Mouse (Mus musculus) brown adipose tissue, adult 24 weeks (tissue): ENCODE results near the gene Palm3. TPM values are rescaled to one million over a fixed set of nuclear protein-coding genes. Genes with fewer than 3 reads are reported as not detected.
"Not testable (repeated sequence)": the region's sequence is repeated elsewhere in the genome, so short reads cannot be mapped to it uniquely, and the experiment has no call there.

Source experiments
- H3K27ac ChIP-seq: fragments of 200-500 bp; replicated peaks from 2 replicates; pipeline ENCODE4 v1.5.1; 2012; ENCODE audit warnings: low read depth, mild to moderate bottlenecking, low read length
- H3K4me1 ChIP-seq: fragments of 200-500 bp; 2 replicates; pipeline ENCODE4 v1.6.1; 2012; ENCODE audit warnings: low read length, mixed read lengths; ENCODE audit not compliant: control insufficient read depth, insufficient read depth, insufficient read length
- H3K4me3 ChIP-seq: fragments of 200-500 bp; 2 replicates; pipeline ENCODE4 v1.5.1; 2012; ENCODE audit warnings: low read depth, mild to moderate bottlenecking, low read length, moderate library complexity; ENCODE audit not compliant: insufficient read depth
- polyA plus RNA-seq: library from polyadenylated mRNA; stranded (reverse); fragments of >200 nt; gene quantifications from 2 replicates; pipeline ENCODE4 v1.2.4, GENCODE M21; 2012; ENCODE audit not compliant: missing spikeins, insufficient read depth, insufficient read length

The Palm3 gene
- polyA plus RNA-seq, 1 experiment: not detected

DNA sequence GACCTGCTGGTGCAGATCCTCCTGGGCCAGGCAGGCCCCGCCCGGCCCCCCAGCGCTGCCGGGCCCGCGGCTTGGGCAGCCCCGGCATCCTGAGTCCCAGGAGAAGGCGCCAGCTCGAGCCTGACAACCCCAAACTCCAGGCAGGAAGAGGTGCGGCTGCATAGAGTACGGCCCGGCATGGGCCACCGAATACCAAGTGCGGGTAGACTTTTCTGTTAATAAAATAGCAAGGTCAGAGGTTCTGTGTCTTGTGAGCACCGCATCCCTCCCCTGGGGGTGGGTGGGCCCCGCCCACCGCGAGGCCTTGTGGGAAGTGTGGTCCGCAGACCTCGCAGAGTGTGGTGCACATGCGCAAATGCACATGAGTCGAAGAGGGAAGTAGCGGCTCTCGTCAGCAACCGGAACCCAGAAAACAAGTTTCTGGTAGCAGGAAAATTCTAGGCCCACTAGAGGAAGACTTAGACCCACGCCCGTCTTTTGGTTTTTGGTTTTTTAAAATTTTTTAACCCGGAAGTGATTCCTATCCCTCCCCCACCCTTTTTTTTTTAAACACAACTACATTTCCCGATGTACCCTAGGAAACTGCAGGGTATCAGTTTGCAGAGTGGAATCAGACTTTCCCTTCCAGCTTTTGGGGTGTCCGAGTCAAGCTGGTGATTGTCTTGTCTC is 16.6 kb upstream of the Palm3 start:
- H3K27ac ChIP-seq: peak overlapping the region; percentile 83
- H3K4me1 ChIP-seq: no peaks in the 10 kb centered on the region; the same call in 1 of the 2 replicates
- H3K4me3 ChIP-seq: peak overlapping the region; percentile 75

DNA sequence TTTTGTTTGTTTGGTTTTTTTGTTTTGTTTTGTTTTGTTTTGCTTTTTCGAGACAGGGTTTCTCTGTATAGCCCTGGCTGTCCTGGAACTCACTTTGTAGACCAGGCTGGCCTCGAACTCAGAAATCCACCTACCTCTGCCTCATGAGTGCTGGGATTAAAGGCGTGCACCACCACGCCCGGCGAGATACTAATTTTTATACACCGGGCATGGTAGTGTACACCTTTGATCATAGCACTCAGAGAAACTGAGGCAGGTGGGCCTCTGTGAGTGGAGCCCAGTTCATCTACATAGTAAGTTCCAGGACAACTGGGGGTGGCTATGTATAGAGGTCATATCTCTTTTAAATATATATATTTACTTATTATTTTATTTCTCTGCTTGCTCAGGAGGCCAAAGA is 15.8 kb upstream of the Palm3 start:
- not testable (repeated sequence) for H3K4me3 ChIP-seq, H3K4me1 ChIP-seq, H3K27ac ChIP-seq

DNA sequence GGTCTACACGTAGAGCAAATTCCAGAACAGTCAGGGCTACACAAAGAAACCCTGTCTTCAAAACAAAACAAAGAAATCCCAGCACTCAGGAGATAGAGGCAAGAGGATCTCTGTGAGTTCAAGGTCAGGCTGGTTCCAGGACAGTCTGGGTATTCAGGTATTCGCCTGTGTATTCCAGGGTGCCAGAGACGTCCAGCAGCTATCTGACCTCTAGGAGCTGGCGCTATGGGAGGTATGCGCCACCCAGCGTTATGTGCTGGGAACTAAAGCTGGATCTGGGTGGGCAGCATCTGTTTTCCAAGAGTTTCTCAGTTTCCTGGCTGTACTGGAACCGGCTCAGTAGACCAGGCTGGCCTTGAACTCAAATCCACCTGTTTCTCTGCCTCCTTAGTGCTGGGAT is 12.9 kb upstream of the Palm3 start:
- Histone ChIP-seq H3K4me1 (peaks cover 13% of the 10 kb centered on the region), H3K27ac (no peak overlapping the region), H3K4me3 (no peak overlapping the region)

DNA sequence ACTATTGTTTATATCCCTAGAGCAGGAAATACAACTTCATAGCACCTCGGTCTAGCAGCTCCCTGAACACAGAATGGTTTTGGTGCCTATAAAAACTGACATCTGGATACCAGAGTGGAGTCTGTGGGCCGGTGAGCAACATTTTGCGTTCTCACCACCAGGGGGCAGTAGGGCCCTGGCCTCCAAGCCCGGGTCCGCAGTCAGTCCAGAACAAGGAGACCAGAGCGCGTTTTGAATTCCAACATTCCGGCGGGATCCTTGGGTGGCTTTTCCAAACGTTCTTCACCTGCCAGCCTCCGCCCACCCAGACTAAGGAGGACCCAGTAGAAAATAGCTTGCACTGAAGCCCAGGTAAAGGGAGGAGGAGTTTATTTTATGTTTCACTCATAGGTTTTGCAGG is 11.4 kb upstream of the Palm3 start:
- peaks cover 13% of the 10 kb centered on the region for H3K4me1 ChIP-seq
- H3K27ac ChIP-seq: no peak overlapping the region
- no peak overlapping the region for H3K4me3 ChIP-seq

DNA sequence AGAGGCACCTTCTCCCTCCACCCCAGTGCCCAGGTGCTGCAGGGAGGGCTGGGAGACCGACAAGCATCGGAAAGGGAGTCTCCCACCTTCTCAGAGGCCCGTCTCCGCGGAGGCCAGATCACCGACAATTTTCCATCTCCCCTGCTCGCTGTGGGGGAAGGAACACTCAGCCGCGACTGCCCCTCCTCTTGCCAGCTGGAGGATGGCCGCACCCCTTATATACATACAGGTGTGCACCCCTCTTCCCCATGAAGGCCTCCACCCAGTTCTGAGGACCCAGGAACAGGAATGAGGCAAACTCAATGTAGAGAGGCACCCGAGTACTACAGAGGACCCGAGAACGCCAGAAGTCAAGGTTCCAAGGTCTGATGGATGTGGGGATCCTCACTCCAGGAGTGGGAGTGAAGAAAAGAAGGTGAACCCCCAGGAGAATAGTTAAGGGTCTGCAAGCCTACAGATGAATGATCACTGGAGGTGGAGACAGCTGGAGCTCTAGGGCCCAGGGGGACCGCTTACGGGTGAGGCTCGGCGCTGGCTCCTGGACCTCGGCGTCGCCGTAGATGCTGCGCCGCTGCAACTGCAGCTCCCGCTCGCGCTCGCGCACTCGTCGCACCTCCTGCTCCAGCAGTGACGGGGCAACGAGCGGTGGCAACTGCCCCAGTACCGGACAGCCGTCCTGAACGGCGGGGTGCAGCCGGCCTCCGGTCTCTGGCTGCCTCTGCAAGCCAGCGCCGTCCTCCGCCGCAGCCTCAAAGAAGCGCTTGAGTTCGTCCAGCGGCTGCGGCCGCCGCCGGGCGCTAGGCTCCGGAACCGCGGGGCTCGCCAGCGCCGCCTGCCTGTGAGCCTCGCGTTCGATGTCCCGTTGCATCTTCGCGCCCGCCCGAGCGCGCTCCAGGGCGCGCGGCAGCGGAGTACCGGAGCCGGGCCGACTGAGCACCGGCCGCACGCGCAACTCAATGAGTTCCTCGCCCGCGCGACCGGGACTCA is 10.4 kb upstream of the Palm3 start:
- Histone ChIP-seq H3K4me3 (peak overlapping the region; percentile 61), H3K4me1 (peaks cover 13% of the 10 kb centered on the region), H3K27ac (no peak overlapping the region)

DNA sequence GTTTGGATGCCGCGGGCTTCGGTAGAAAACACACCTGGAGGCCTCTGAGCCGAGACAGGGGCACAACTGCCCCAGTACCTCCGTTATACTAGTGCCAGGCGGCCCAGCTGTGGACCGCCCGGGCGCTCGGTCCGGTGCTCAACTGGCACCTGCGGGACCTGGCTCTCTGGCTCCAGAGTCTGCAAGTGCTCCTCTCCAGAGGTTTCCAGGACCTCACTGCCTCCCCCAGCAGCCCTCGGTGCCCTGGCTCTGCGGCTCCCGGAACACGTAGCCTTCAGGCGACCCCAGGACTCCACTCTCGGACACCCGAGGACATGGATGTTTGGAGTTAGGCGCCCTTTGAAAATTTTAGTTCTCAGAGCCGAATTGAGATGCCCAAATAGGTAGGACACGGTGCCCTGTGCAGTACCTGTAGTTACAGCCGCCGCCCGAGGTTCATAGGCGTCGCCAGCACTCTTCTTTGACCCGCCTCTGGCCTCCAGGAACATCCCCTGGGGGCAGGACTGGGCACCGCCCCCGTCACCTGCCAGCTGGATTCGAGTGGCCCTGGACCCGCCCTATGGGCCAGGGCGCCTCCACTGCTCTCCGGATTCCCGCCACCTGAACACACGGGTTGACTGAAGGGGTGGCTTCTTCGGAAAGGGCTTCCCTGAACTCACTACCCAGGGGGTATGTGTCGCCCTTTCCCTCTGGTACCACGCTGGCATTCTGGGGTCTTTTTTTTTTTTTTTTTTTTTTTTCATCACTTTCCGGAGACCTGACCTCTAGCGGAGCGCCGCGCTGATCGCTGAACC is 9.4 kb upstream of the Palm3 start, which contains the start of gene 2210011C24Rik:
2210011C24Rik (minus strand) TSS at position 467 of the 794 bp plus-strand sequence.
- peaks cover 13% of the 10 kb centered on the region for H3K4me1 ChIP-seq
- peak within 1 kb of the TSS; percentile 61 for H3K4me3 ChIP-seq
- H3K27ac ChIP-seq: no peak within 1 kb of the TSS

DNA sequence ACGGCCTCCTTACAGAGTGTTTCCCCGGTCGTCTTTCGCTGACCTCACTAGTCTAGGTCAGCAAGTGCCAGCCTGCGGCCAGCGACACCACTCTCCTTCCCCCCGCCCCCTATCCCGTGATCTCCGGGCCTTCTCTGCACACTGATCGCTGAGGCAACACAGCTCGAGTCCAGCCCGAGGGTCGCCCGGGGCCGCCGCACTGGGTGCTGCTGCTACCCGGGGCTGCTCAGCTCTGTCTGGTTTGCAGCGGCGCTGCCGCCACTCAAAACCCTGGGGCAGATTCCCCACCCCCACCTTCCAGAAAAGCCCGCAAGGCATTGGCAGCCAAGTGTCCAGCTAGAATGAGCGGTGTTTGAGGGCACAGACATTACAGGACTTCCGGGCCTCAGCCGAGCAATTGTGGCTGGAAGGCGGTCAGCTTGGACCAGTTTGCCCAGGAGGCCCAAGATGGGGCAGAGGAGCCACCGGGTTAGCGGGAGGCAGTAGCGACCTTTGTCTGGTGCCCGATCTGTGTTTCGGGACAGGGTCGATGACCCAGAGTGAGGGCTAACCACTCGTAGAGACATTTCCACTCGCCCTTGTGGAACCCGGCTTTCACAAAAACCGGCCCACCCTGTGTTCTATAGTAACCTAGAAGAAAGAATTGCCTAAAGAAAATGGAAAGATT is 8.6 kb upstream of the Palm3 start:
- no peak overlapping the region; the same call in 1 of the 2 replicates for H3K4me3 ChIP-seq
- H3K4me1 ChIP-seq: peaks cover 13% of the 10 kb centered on the region
- H3K27ac ChIP-seq: no peak overlapping the region

DNA sequence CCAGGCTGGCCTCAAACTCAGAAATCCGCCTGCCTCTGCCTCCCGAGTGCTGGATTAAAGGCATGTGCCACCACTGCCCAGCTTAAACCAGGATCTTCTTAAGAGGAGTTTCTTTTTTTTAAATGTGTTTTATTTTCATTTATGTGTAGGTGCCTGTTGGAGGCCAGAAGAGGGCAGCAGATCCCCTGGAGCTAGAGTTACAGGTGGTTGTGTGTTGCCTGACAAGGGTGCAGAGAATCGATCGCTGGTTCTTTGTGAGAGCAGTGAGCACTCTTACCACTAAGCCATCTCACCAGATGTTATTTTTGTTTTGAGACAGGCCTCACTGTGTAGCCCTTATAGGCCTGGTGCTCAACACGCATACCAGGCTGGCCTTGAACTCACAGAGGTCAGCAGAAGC is 5.4 kb upstream of the Palm3 start:
- no peak overlapping the region for H3K27ac ChIP-seq

DNA sequence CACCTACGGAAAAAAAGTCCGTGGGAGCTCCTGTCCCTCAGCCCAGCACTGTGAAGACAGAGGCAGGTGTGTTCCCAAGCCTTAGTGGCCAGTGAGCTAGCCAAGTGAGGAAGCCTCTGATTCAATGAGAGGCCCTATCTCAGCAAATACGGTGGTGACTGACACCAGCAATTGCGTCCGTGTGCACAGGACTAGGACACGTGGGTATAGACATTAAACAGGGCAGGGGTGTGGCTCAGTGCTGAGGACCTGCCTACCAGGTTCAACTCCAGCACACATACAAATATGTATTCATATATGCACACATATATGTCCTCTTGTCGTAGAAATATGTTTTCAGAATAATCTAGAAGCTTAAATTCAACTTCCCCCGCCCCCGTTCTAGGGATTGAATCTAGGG is 1.5 kb upstream of the Palm3 start:
- Histone ChIP-seq H3K27ac (no peak overlapping the region), H3K4me3 (no peak overlapping the region)

More for the DNA sequence above, 5.4 kb upstream of the Palm3 start:
- peaks cover 7% of the 10 kb centered on the region; the same call in 1 of the 2 replicates for H3K4me1 ChIP-seq
- no peak overlapping the region for H3K4me3 ChIP-seq

DNA sequence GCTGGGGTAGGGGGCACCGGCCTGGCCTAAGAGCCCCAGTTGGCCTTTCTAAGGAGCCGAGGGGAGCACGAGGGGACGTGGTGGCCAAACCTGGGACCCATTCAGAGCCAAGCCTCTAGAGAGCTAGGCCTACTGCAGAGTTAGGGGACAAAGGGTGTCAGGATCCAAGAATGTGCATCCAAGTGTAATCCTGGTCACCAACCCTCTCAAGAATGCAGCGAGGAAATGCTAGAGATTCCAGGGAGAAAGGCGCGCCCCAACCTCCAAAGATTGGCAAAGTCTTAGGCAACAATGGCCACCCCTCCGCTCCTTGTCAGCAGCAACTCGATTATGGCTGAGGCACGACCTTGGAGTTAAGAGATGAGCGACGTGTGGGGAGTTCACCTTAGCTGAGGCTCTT is 298 bp downstream of the Palm3 start:
- no peak overlapping the region for H3K4me3 ChIP-seq
- H3K4me1 ChIP-seq: peaks cover 4% of the 10 kb centered on the region; the same call in 1 of the 2 replicates
- no peak overlapping the region for H3K27ac ChIP-seq

More for the DNA sequence above, 1.5 kb upstream of the Palm3 start:
- peaks cover 4% of the 10 kb centered on the region; the same call in 1 of the 2 replicates for H3K4me1 ChIP-seq

DNA sequence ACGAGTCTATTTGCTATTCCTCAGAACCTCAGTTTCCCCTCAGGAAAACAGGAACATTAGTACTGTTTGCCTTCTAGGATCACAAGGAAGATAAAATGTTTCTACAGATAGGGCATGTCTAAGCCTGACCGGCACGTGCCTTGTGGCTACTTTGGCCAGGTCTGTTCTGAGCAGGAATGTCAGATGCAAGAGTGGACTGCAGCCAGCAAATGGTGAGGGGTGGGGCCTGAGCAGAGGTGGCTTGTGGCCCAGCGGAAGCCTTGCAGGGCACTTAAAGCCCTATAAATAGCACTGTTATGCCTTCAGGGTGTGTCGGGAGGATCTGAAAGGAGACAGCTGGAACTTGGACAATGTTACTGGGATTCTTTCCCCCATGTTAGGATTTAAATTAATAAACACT is 1.8 kb downstream of the Palm3 start:
- peaks cover 4% of the 10 kb centered on the region; the same call in 1 of the 2 replicates for H3K4me1 ChIP-seq
- H3K27ac ChIP-seq: no peak overlapping the region
- no peak overlapping the region for H3K4me3 ChIP-seq

DNA sequence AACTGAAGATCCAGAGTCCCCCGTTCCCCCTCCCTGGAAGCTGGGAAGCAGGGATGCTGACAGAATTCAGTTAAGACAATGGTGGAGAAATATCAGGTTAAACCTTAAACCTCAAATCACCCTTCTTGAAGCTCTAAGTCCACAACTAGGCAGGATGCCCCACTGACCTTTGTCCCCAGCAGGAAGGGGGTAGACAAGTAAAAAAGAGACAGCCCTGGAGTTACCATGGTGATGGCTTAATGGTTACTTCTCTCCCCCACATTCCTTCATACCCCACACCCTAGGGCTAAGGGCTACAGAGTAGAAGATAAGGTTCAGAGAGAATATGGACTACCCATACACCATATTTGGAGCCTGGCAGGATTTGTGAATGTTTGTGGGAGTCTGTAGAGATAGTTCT is 2.4 kb downstream of the Palm3 start:
- peaks cover 4% of the 10 kb centered on the region; the same call in 1 of the 2 replicates for H3K4me1 ChIP-seq
- H3K4me3 ChIP-seq: no peak overlapping the region
- H3K27ac ChIP-seq: no peak overlapping the region

DNA sequence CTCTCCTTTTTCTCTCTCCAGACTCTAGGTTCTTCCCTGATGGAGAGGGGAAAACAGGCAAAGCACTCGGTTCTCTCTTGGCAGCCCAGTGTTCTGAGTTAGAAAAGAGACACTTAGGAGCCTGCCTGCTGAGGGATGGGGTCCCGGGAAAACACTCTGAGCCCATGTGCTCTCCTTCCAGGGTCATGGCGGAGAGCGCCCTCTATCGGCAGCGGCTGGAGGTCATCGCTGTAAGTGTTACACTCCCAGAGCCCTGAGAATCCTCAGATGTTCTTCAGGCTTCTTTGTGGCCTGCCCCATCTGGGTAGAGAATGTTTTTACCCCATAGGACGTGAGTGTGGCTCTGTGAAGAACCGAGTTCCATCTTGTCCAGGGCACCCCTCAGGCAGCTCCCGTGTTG is 2.9 kb downstream of the Palm3 start:
- H3K27ac ChIP-seq: no peak overlapping the region

DNA sequence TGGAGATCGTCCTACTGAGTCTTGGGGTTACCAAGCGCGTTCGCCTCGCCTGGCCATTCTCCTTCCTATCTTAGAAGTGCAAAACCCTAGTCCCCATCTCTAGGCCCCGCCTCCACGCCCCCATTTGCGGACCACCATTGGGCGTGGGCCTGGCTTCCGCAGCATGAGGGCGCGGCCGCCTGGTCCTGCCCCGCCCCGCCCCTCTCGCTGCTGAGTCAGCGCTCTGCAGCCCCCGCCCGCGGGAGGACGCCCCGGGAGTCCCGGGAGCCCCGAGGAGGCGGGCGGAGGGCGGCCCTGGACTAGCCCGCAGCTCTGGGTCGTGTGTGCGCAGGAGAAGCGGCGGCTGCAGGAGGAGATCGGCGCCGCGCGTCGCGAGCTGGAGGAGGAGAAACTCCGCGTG is 4.6 kb downstream of the Palm3 start:
- Histone ChIP-seq H3K27ac (no peak overlapping the region), H3K4me3 (no peak overlapping the region), H3K4me1 (peaks cover 4% of the 10 kb centered on the region; the same call in 1 of the 2 replicates)

More for the DNA sequence above, 2.9 kb downstream of the Palm3 start:
- H3K4me1 ChIP-seq: peaks cover 4% of the 10 kb centered on the region; the same call in 1 of the 2 replicates
- H3K4me3 ChIP-seq: no peak overlapping the region
